Mouse (Mus musculus) layer of hippocampus, postnatal 14 days (tissue): ENCODE measurements around the gene Wnt10b. TPM values are rescaled to one million over a fixed set of nuclear protein-coding genes. Genes with fewer than 3 reads are reported as not detected.
"Not testable (repeated sequence)": the region's sequence is repeated elsewhere in the genome, so short reads cannot be mapped to it uniquely, and the experiment has no call there.

ENCODE experiments used
- DNase-seq, 2 experiments: peaks; one replicate each; pipeline ENCODE4 v3.0.0; 2021 to 2022; ENCODE audit warnings: low spot score in 2 of 2, mixed read lengths in 1 of 2
- total RNA-seq, 2 experiments: library from RNA; stranded (reverse); gene quantifications; 2 replicates each; pipeline ENCODE4 v1.2.3; 2021

Gene Wnt10b
- total RNA-seq, 2 experiments from 2014 or later, result 0.41 to 0.48 TPM

GRCm38 (mm10) chr15:98775533-98775932, 2.4 kb downstream of the Wnt10b start:
- DNase-seq, result no peak

DNA sequence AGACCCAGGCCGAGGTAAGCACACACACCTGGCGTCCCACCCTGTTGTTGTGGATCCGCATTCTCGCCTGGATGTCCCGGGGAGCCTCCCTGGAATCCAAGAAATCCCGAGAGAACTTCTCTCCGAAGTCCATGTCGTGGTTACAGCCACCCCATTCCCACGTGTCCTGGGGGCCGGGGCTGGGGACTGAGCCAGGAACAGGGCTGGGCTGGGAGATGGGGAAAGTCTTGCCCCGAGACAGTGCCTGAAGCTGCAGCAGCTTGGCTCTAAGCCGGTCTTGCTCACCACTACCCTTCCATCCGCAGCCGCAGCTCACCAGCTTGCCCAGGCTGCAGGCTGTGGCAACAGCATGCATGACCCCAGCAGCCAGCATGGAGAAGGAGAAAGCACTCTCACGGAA, 3.9 kb downstream of the Wnt10b start:
- no peak for DNase-seq

DNA sequence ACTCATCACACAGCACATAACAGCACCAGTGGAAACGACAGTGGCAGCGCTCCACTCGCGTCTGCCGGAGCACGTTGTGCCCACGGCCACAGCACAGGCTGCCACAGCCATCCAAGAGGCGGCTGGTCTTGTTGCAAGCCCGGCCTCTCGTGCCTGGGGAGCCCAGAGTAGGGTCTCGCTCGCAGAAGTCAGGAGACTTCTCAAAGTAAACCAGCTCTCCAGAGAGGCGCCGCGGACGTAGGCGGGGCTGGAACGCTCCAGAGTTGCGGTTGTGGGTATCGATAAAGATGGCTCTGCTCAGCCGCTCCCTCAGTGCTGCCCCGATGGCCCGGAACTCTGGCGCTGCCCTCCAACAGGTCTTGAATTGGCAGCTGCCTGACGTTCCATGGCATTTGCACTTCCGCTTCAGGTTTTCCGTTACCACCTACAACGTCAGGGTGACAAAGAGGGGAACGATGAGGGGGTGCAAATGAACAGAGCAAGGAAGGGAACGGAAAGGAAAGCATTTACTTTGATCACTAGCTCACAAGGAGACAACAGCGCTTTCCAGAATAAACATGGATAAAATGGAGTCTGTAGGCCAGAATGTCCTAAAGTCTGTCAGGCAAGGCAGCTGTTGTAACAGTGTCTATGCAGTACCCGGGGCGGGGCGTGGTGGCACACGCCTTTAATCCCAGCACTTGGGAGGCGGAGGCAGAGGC, 5.3 kb downstream of the Wnt10b start:
- DNase-seq, result no peak

- no peak for DNase-seq
These were observed 6.0 kb downstream of the Wnt10b start for GRCm38 (mm10) chr15:98771813-98772425.

DNA sequence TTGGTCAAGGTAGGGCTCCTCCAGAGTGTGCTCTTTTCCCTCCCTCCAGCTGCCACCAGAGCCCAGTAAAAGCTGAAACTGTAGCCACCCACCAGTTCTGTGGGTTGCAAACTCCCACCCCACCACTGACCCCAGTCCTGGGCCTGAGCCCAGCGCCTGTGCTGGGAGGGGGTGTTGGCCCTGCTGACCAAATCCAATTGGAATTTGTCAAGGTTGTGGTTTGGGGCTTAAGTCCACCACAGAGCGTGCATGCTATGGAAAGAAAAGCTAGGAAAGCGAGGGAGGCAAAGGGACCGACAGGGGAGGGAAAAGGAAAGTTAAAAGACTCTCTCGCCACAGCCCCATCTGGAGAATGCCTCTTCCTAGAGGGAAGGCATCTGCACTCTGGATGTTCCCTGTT, 9.7 kb downstream of the Wnt10b start:
- DNase-seq, result no peak

DNA sequence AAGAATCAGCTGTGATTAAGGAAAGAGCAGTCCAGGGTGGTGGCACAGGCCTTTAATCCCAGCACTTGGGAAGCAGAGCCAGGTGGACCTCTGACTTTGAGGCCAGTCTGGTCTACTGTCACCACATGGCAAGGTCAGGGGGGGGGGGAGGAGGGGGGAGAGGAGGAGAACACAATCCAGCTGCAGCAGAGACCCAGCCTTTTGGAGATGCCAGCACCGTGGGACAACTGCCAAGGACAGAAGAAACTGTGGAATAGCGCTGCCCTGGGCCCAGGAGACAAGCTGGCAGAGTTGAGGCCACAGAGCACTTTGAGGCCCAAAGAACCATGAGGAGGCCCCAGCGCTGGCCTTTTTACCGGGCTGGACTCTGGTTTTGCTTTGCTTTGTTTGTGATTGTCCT, 12.0 kb downstream of the Wnt10b start:
- DNase-seq, result no peak

- peak; percentile 95 to 96 for DNase-seq
These were observed 15.1 kb downstream of the Wnt10b start, which contains the start of gene Arf3 for GRCm38 (mm10) chr15:98762670-98763529. Gene Arf3 (minus strand): TSS chr15:98763214.

- peak; percentile 68 to 79 for DNase-seq
These were observed 15.7 kb downstream of the Wnt10b start for GRCm38 (mm10) chr15:98762201-98762621.

DNA sequence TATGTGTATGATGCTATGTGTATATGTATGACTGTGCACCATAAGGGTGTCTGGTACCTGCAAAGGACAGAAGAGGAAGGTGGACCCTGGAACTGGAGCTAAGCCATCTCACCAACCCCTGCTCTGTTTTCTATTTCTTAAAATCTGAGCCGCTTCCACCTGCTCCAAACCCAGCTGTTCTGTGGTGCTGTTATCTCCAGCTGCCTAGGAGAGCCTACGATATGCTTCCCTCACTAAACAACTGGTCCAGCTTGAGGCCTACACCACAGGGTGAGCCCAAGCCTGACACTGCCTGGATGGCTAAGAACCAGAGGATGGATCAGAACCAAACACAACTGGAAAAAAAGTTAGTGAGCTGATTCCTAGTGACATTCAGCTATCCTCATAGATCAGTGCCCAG, 23.8 kb downstream of the Wnt10b start:
- no peak for DNase-seq

- no peak for DNase-seq
These were observed 24.9 kb downstream of the Wnt10b start for GRCm38 (mm10) chr15:98753021-98753423.

DNA sequence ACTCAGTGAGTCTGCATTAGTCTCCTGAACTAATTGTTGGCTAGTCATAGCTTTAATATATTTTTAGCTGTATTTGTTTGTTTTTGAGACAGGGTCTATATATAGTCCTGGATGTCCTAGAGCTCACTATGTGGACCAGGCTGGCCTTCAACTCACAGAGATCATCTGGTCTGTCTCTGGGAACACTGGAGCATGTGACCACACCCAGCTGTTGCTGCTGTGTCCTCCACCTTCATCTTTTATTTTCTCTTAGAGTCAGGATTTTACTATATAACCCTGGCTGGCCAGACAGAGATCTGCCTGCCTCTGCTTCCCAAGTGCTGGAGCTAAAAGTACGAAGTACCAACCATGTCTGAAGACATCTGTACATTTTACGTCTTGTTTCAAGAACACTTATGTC, 28.9 kb downstream of the Wnt10b start:
- no peak for DNase-seq

GRCm38 (mm10) chr15:98747296-98747695, 30.7 kb downstream of the Wnt10b start:
- no peak for DNase-seq

- DNase-seq, result no peak
These were observed 31.5 kb downstream of the Wnt10b start for GRCm38 (mm10) chr15:98746344-98746965.

DNA sequence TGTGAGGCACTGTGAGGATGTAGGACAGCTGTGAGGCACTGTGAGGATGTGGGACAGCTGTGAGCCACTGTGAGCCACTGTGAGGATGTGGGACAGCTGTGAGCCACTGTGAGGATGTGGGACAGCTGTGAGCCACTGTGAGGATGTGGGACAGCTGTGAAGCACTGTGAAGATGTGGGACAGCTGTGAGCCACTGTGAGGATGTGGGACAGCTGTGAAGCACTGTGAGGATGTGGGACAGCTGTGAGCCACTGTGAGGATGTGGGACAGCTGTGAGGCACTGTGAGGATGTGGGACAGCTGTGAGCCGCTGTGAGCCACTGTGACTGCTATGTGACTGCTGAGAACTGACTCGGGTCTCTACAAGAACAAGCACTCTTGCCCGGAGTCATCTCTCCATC, 34.1 kb downstream of the Wnt10b start:
- not testable (repeated sequence) for DNase-seq

DNA sequence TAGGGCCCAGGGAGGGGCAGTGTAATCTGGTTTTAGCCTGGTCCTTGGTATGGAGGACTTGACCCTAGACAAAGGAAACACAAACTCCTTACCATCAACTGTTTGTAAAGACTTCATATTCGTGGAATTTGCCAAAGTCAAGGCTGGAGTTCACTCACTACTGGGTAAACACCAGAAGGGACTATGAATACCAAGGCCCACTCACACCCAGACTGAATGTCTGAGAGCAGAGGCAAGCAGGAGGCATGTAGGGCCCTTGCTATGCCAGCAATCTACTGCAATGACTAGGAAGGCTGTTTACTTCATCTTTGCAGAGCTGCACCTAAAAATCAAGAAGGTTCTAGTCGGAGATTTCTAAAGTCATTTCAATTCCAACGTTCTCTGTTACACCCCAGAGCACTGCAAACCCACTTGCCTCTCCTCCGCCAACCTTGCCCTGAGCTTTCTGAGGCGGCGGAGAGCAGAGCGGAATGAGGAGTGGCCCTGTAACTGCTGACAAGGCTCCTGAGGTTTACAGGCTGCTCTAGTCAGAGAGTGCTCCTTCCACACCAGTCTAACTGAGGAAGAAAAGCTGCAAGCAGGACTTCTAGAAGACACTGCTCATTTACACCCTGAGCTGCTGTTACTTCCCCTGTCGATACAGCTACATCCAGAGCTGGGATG, 35.1 kb downstream of the Wnt10b start:
- no peak for DNase-seq

DNA sequence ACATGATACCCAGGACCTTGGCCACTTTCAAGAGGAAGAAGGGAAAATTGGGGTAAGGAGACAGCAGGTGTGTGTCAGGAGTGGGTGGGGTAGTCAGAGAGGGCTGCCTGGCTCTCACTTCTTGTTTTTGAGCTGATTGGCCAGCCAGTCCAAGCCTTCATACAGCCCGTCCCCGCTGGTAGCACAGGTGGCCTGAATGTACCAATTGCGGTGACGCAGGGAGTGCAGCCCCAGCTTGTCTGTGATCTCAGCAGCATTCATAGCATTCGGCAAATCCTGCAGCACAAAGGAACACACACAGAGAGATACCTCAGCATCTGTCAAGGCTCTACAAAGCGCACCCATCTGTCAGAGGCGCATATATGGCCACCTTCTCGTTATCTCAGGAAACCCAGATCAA, 37.7 kb downstream of the Wnt10b start:
- no peak for DNase-seq

DNA sequence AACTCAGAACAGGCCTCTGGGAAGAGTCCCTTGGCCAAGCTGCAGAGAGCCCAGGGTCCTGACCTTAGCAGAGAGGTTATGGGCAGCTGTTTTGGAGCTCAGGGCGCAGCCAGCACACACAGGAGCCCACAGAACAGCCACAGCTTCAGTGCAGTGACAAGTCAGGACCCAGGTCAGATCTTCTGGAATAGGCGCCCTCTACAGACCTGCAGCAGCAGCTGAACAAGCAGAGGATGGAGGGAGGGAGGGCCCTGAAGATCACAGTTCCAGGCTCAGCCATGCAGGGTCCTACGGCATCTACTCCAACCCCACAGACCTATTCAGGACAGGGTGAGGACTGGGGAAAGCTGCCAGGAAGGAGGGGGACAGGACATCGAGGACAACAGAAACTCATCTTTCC, 39.2 kb downstream of the Wnt10b start:
- DNase-seq, result no peak

- DNase-seq, result peak in 1 of 2 experiments; percentile 36
These were observed 40.1 kb downstream of the Wnt10b start for GRCm38 (mm10) chr15:98737881-98738280.

DNA sequence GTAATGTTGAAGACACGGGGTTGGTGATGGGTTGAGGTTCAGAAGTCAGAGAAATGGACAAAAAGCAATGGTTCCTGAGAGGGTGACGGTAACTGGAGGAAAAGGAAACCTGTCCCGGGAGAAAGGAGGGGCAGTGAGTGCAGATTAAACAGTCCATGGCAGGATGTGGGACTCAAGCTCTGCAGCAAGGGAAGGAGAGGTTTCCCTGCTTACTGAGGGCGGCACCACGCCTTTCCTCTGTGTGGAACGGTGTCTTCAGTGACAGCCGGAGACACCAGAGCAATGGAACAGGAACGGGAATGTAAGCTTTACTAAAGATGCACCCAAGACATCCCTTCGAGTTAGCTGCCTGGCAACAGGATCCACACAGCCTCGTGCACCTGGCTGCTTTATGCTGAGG, 41.4 kb downstream of the Wnt10b start:
- DNase-seq, result no peak

DNA sequence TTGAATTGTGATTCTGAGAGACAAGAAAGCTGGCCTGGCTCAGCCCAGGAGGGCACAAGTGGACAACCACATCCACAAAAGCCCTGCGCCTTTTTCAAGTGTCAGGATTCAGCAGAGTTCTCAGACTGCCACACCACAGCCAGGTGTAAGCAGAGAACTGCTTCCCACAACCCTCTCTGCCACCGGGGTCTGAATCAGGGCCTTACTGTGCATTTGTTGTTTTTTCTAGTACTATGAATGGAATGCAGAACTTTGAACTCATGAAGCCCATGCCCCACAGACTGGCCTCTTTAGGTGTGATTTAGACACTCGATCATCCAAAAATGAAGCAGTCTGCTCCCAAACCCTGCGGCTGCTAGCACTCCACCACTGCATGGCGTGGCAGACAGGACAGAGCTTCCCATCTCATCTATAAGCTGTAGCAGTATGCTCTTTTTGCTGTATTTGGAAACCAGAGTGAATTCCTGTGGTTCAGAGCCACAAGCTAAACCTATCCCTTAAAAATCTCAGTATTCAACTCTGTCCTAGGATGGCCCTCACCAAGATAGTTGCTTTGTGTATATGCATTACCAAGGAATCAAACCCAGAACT, 43.9 kb downstream of the Wnt10b start:
- DNase-seq, result no peak

DNA sequence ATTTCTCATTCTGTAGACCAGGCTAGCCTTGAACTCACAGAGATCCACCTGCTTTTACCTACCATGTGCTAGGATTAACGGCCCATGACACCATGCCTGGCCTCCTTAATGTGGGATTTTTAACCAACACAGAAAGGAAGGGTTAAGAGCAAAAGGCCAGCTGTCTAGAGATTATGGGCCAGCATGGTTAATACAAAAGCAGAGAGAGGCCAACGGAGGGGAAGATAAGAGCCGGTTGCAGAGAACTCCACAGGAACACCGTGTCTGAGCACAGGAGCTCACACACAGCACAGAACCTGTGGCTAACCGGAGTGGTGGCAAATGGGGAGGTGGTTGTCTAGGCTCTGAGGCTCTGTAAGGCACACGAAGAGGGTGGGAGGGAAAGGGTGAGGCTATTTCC, 44.6 kb downstream of the Wnt10b start:
- no peak for DNase-seq
